Mouse (Mus musculus) stomach, embryonic 15.5 days (tissue): ENCODE results near the gene Eif2s2. TPM values are rescaled to one million over a fixed set of nuclear protein-coding genes. Genes with fewer than 3 reads are reported as not detected.
"Not testable (repeated sequence)": the region's sequence is repeated elsewhere in the genome, so short reads cannot be mapped to it uniquely, and the experiment has no call there.

Experiments used
- ATAC-seq: fragments of 200-750 bp; cut with Nextera tagmentation; 2 replicates; pipeline ENCODE4 v1.8.0; 2017; ENCODE audit warnings: low read depth, moderate number of reproducible peaks, moderate TSS enrichment; ENCODE audit not compliant: insufficient read depth, low FRiP score
- H3K27ac ChIP-seq: fragments of 300-500 bp; sonication (generic); 2 replicates; pipeline ENCODE4 v1.5.1; 2015; ENCODE audit warnings: mild to moderate bottlenecking, inconsistent platforms
- H3K27me3 ChIP-seq: fragments of 300-500 bp; sonication (generic); replicated peaks from 2 replicates; pipeline ENCODE4 v1.6.1; 2015; ENCODE audit warnings: inconsistent platforms
- H3K36me3 ChIP-seq: fragments of 300-500 bp; sonication (generic); 2 replicates; pipeline ENCODE4 v1.6.1; 2015; ENCODE audit warnings: inconsistent platforms
- H3K4me1 ChIP-seq: fragments of 300-500 bp; sonication (generic); 2 replicates; pipeline ENCODE4 v1.6.1; 2015; ENCODE audit warnings: inconsistent platforms
- H3K4me2 ChIP-seq: fragments of 300-500 bp; sonication (generic); 2 replicates; pipeline ENCODE4 v1.6.1; 2015; ENCODE audit warnings: mild to moderate bottlenecking, inconsistent platforms
- H3K4me3 ChIP-seq: fragments of 300-500 bp; sonication (generic); replicated peaks from 2 replicates; pipeline ENCODE4 v1.5.1; 2015; ENCODE audit warnings: inconsistent platforms
- H3K9ac ChIP-seq: fragments of 300-500 bp; sonication (generic); 2 replicates; pipeline ENCODE4 v1.6.1; 2015; ENCODE audit warnings: inconsistent platforms
- H3K9me3 ChIP-seq: fragments of 300-500 bp; sonication (generic); 2 replicates; pipeline ENCODE4 v1.6.1; 2016; ENCODE audit warnings: inconsistent platforms
- WGBS: fragments of 180-500 bp; shearing (Covaris S2); methylation state at CpG from one replicate; pipeline ENCODE4 v1.1.7; 2015; 5-methylcytosine and 5-hydroxymethylcytosine counted together
- polyA plus RNA-seq: library from polyadenylated mRNA; unstranded; fragments of >200 nt; fragmentation: Nextera tagmentation; extraction: Ambion mirVana; gene quantifications from 2 replicates; pipeline ENCODE4 v1.2.1, GENCODE M21; 2015

Gene Eif2s2
- polyA plus RNA-seq: 92.7 and 94.8 TPM in 2 replicates

GRCm38 (mm10) chr2:154892201-154893044 lies at the start of gene Eif2s2:
TSS of gene Eif2s2 (minus strand) at chr2:154892935.
- Histone ChIP-seq H3K36me3 (peaks cover 4% of the 10 kb centered on the region; the same call in 1 of the 2 replicates), H3K9ac (peak within 1 kb of the TSS; percentile 86), H3K27me3 (no peaks in the 10 kb centered on the region), H3K27ac (peak within 1 kb of the TSS; percentile 80), H3K4me2 (peak within 1 kb of the TSS; percentile 74), H3K4me1 (peaks cover 3% of the 10 kb centered on the region; the same call in 1 of the 2 replicates), H3K4me3 (peak within 1 kb of the TSS; percentile 76), H3K9me3 (no peaks in the 10 kb centered on the region)
- peak; percentile 98 for ATAC-seq
- whole genome bisulfite sequencing: under 1% methylated on average over 75 of the region's 75 CpGs

DNA sequence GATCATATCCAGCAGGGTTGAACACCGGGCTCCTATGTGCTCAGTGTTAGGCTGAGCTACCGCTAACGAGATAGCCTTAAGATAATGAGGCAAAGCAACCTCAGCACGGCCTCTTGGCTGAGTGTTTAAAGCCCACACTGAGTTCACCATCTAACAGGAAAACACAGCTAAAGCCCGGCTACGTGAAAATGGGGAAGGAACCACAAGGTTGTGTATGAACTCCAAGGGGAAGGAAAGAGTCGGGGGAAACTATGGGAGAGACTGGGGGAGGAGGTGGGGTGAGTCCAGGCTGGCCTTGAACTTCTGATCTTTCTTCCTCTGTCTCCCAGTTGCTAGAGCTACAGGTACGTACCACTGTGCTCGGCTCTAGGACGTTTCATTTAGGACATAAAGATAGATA lies 49.2 kb upstream of the Eif2s2 start:
- ATAC-seq: no peak
- 81% methylated on average over 10 of the region's 10 CpGs for WGBS
- H3K27me3 ChIP-seq: no peaks in the 10 kb centered on the region

GRCm38 (mm10) chr2:154937547-154938390 lies 45.0 kb upstream of the Eif2s2 start:
- Histone ChIP-seq H3K4me2 (no peak overlapping the region), H3K4me3 (no peak overlapping the region), H3K4me1 (no peaks in the 10 kb centered on the region), H3K9ac (no peak overlapping the region), H3K36me3 (no peaks in the 10 kb centered on the region), H3K27ac (no peak overlapping the region), H3K9me3 (no peaks in the 10 kb centered on the region), H3K27me3 (no peaks in the 10 kb centered on the region)
- ATAC-seq: no peak
- WGBS: 76% methylated on average over 8 of the region's 8 CpGs

More for the DNA sequence above, 49.2 kb upstream of the Eif2s2 start:
- H3K9me3 ChIP-seq: no peaks in the 10 kb centered on the region
- no peaks in the 10 kb centered on the region for H3K4me1 ChIP-seq
- H3K9ac ChIP-seq: no peak overlapping the region
- no peak overlapping the region for H3K27ac ChIP-seq
- no peak overlapping the region for H3K4me2 ChIP-seq
- H3K4me3 ChIP-seq: no peak overlapping the region
- H3K36me3 ChIP-seq: no peaks in the 10 kb centered on the region

DNA sequence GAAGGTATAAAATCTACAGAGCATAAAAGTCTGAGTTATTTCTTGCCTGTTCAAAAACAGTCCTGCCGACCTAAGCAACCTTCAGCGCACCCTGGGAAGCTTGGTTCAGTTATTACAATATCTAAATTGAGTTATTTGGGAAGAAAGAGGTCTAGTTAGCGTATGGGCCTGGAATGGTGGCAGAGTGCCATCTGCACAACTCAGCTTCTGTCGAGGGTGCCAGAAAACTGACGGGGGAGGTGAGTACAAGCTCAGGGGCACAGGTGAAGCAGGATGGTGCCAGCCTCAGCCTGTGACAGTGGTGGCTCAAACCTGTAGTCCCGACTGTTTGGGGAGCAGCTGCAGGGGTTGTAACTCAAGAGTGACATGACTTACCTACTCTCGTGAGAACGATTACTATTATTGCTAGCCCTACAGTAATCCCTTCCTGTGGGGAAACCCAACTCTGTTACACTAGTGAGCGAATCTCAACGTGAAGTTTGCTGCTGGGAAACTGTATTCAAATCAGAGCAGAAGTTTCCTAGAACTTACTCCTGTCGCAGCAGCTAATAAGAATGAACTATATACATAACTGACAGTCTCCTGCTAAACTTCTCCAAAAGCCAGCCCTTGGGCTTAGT lies 43.9 kb upstream of the Eif2s2 start:
- Histone ChIP-seq H3K27me3 (no peaks in the 10 kb centered on the region), H3K9me3 (no peaks in the 10 kb centered on the region), H3K36me3 (no peaks in the 10 kb centered on the region), H3K4me2 (no peak overlapping the region), H3K4me1 (no peaks in the 10 kb centered on the region), H3K9ac (no peak overlapping the region), H3K27ac (no peak overlapping the region), H3K4me3 (no peak overlapping the region)
- no peak for ATAC-seq
- 67% methylated on average over 11 of the region's 11 CpGs for WGBS

DNA sequence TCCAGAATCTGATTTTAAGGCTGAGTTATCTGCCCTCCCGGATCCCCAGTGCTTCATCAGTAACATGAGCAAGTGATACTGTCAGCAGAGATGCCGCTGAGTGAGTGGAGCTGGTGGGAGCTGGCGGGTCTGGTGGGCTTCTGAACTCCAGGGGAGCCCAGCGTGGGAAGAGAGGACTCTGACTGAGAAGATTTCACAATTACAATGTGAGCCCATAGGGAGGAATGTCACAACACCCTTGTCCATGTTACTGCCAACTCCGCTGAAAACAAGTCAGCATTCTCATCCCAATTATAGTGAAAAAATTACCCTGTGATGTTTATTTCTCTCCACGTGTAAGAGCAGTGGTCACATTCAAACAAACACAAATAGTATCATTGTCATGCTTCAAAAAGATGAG lies 43.4 kb upstream of the Eif2s2 start:
- H3K36me3 ChIP-seq: no peaks in the 10 kb centered on the region
- no peak overlapping the region for H3K4me2 ChIP-seq
- 72% methylated on average over 6 of the region's 6 CpGs for WGBS
- H3K4me1 ChIP-seq: no peaks in the 10 kb centered on the region
- H3K9me3 ChIP-seq: no peaks in the 10 kb centered on the region
- no peaks in the 10 kb centered on the region for H3K27me3 ChIP-seq
- no peak overlapping the region for H3K4me3 ChIP-seq
- H3K27ac ChIP-seq: no peak overlapping the region
- no peak overlapping the region for H3K9ac ChIP-seq
- ATAC-seq: no peak

DNA sequence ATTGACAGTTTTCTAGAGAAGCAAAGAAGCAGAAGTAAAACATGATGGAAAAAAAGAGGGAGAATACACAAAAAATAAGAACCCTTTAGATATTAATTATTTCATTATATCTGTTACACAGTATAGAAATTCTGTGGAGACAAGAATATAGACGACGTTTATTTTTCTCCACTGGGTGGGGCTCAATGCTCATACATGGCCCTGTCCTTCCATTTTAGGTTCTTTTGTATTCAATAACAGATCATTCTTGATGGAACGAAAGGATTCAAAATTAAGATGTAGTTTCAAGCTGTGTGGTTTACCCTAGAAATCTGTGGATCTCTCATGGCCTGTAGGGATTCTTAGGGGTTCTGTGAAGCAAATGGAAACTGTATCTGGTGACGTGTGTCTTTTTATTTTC lies 41.1 kb upstream of the Eif2s2 start:
- Histone ChIP-seq H3K4me2 (no peak overlapping the region), H3K9me3 (no peaks in the 10 kb centered on the region), H3K4me1 (no peaks in the 10 kb centered on the region), H3K9ac (no peak overlapping the region), H3K36me3 (no peaks in the 10 kb centered on the region), H3K4me3 (no peak overlapping the region), H3K27ac (no peak overlapping the region), H3K27me3 (no peaks in the 10 kb centered on the region)
- WGBS: 53% methylated on average over 4 of the region's 4 CpGs
- no peak for ATAC-seq

DNA sequence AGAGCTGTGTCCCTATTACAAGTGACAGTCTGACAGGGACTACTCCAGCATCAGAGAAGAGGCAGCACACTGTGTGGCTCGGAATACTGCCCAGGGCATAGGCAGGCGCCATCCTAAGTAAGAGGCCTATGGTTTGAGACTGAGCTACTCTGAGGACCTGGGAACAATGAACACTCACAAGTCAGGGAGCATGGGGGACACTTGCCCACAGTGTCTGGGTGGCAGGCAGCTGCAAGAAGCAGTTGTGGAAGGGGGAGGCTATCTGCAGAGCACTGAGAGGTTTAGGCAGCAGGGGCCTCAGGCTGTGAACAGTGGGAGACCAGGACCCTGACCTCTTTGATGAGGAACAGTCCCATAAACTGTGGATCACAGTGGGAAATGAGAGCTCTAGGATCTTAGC lies 35.6 kb upstream of the Eif2s2 start:
- no peak overlapping the region for H3K9ac ChIP-seq
- no peak overlapping the region for H3K27ac ChIP-seq
- no peaks in the 10 kb centered on the region for H3K9me3 ChIP-seq
- no peak overlapping the region for H3K4me3 ChIP-seq
- WGBS: 70% methylated on average over 2 of the region's 2 CpGs
- no peak overlapping the region for H3K4me2 ChIP-seq
- no peaks in the 10 kb centered on the region for H3K27me3 ChIP-seq
- ATAC-seq: no peak
- H3K4me1 ChIP-seq: 0 out of 2 replicates have a peak, but pooled peaks cover 4% of the 10 kb centered on the region
- no peaks in the 10 kb centered on the region for H3K36me3 ChIP-seq

- WGBS: 75% methylated on average over 6 of the region's 6 CpGs
- H3K27ac ChIP-seq: no peak overlapping the region
- no peak for ATAC-seq
- H3K27me3 ChIP-seq: no peaks in the 10 kb centered on the region
- no peaks in the 10 kb centered on the region for H3K36me3 ChIP-seq
- no peaks in the 10 kb centered on the region for H3K9me3 ChIP-seq
- H3K4me3 ChIP-seq: no peak overlapping the region
- H3K4me2 ChIP-seq: no peak overlapping the region
- 0 out of 2 replicates have a peak, but pooled peaks cover 4% of the 10 kb centered on the region for H3K4me1 ChIP-seq
- H3K9ac ChIP-seq: no peak overlapping the region
Observed at GRCm38 (mm10) chr2:154926843-154927242, 34.1 kb upstream of the Eif2s2 start.

- Histone ChIP-seq H3K27ac (0 out of 2 replicates have a peak overlapping the region, but pooled peaks have one; percentile 5), H3K27me3 (no peaks in the 10 kb centered on the region), H3K36me3 (no peaks in the 10 kb centered on the region), H3K9ac (no peak overlapping the region), H3K4me2 (no peak overlapping the region), H3K4me3 (no peak overlapping the region), H3K9me3 (no peaks in the 10 kb centered on the region), H3K4me1 (0 out of 2 replicates have a peak, but pooled peaks cover 4% of the 10 kb centered on the region)
- 49% methylated on average over 7 of the region's 7 CpGs for WGBS
- ATAC-seq: no peak
Observed at GRCm38 (mm10) chr2:154925411-154926031, 32.8 kb upstream of the Eif2s2 start.

DNA sequence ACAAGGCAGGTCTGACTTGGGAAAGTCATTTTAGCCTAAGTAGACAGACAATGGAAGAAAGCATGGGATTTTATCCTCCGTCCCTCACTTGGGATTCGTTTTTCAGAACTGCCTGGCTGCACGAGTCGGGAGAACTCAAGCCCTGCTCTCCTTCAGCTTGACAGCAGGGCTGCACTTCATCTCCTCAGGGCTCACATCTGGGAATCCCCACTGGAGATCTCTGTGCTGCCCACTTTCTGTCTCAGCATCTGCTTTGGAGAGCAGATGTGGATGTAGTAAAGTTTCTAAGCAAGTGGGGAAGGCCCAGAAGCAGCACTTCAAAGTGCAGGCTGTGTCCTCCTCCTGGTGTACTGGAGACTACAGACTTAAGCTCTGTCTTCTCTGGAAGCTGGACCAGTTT lies 29.4 kb upstream of the Eif2s2 start:
- WGBS: no CpG with 5 or more reads among the region's 4 CpGs
- not testable (repeated sequence) for H3K27me3 ChIP-seq, H3K27ac ChIP-seq, H3K4me1 ChIP-seq, H3K9ac ChIP-seq, H3K4me3 ChIP-seq, ATAC-seq, H3K4me2 ChIP-seq, H3K9me3 ChIP-seq, H3K36me3 ChIP-seq

DNA sequence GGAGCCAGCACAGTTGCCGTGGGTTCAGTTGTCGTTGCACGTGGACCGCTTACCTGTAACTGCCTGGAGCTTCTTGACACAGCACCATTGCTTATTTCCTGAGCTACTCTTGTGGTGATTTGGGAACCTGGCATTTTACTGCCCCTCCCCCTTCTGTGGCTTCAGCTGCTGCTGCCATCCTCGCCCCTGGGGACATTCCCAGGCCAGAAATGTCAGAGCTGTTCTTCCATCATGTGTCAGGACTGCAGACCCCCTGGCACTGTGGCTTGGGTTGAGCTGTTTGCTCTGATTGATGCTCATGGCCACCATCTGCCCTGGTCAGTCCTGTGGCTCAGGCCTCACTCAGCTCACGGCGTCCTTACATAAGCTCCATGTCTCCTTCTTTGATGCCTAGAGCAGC lies 28.2 kb upstream of the Eif2s2 start:
- no peak for ATAC-seq
- H3K9me3 ChIP-seq: no peaks in the 10 kb centered on the region
- no peak overlapping the region for H3K4me2 ChIP-seq
- no peaks in the 10 kb centered on the region for H3K36me3 ChIP-seq
- H3K9ac ChIP-seq: no peak overlapping the region
- no peaks in the 10 kb centered on the region for H3K27me3 ChIP-seq
- 82% methylated on average over 7 of the region's 7 CpGs for WGBS
- H3K27ac ChIP-seq: no peak overlapping the region
- no peak overlapping the region for H3K4me3 ChIP-seq
- peaks cover 2% of the 10 kb centered on the region; the same call in 1 of the 2 replicates for H3K4me1 ChIP-seq
